Mouse (Mus musculus) heart, adult 2 months (tissue): Measurements from ENCODE around the gene Crnkl1.

ENCODE experiments used
- CTCF ChIP-seq: fragments of 200-600 bp; IDR thresholded peaks from 2 replicates; pipeline ENCODE4 v1.8.1; 2022; ENCODE audit warnings: antibody characterized with exemption, mild to moderate bottlenecking, moderate library complexity
- POLR2A ChIP-seq: fragments of 200-500 bp; IDR thresholded peaks from 2 replicates; pipeline ENCODE4 v1.6.1; 2011; ENCODE audit warnings: mild to moderate bottlenecking, low read depth, low read length, control low read depth; ENCODE audit not compliant: insufficient read depth

DNA sequence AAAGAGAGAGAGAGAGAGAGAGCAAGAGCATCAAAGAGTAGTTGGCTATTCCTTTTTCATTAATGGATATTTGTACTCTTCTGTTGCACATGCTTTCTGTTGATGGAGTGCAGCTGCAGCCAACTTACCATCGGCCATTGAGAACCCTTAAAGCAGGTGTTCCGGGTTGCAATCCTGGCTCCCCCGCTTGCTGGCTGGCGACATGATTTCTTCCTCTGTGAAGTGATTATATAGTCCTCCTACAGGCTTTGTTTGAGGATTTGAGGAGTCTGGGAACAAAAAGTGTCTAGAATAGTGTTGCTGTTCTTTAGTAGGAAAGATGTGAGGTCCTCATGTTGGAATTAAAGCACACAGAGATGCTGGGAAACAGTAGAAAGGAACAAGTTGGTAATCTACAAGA lies 63.5 kb downstream of the Crnkl1 start:
- TF ChIP-seq CTCF = no peak
- TF ChIP-seq POLR2A = no peak
